Mouse (Mus musculus): ENCODE measurements around the gene Gm42906. TPM values are rescaled to one million over a fixed set of nuclear protein-coding genes. Genes with fewer than 3 reads are reported as not detected.

Gene Gm42906
- polyA plus RNA-seq, 1 experiment from 2014 or later = 0.38 TPM

DNA sequence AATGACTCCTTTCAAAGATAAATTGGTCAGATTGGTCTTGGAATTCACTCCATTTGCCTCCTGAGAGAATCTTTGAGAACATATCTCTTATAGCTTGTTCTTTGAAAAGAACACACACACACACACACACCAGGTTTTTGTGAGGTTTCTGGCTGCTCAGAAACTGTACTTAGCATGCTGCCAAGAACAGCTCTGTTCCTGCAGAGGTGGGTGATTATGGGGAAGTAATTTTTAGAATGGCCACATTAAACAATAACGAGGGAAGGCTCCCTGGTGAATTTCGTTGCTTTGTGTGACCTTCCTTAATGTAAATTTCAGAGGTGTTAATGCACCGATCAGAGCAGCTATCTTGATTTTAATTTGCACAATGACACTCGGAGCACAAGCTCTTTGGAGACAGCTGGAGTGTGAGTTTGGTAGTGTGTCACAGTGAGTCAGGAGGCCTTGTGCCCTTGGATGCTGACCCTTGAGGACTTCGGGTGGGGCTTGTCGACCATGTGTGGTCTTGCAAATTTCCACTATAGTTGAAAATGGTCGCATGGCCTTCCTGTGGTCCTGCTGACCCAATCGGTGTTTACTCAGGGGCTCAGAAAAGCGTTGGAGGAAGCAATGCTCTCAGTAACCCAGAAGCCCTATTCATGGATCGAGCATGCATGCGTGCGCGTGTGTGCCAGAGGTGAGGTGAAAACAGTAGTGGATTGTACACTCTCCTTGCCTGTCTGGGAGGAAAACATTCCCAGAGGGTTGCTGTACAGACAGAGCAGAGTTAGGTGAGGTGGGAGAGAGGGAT is 407.7 kb downstream of the Gm42906 start:
- H3K9ac ChIP-seq = no peak overlapping the region
- WGBS = 66% methylated on average over 13 of the region's 13 CpGs
- no peak overlapping the region for H3K27ac ChIP-seq
- peaks cover 11% of the 10 kb centered on the region for H3K4me1 ChIP-seq (replicated peaks)
- H3K36me3 ChIP-seq = no peaks in the 10 kb centered on the region
- H3K9me3 ChIP-seq (replicated peaks) = no peaks in the 10 kb centered on the region
- H3K27me3 ChIP-seq = no peaks in the 10 kb centered on the region
- peak overlapping the region; percentile 26; the same call in 1 of the 2 replicates for H3K4me2 ChIP-seq
- H3K4me3 ChIP-seq = no peak overlapping the region
- ATAC-seq (replicated peaks; ENCODE audit: insufficient number of reproducible peaks, insufficient read depth, low FRiP score, low read depth) = no peak

DNA sequence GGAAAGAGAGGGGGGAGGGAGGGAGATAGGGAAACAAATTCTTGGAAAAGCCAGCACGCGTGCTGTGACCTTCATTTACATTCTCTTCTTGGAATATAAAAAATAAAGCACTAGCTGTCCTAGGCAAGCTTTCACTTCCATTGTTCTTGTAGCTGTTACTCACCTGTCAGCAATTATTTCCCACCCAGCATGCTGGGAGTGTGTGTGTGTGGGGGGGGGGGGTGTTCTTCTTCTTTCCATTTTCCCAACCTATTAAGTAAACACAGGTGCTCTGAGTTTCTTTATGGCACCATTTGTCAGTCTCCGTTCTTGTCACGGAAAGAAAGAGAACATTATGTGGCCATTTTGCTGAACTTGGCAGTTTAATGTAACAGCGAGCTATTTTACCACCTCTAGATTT is 409.0 kb downstream of the Gm42906 start:
- ATAC-seq (replicated peaks; ENCODE audit: insufficient number of reproducible peaks, insufficient read depth, low FRiP score, low read depth) = no peak
- H3K9ac ChIP-seq = no peak overlapping the region
- no peaks in the 10 kb centered on the region for H3K9me3 ChIP-seq (replicated peaks)
- H3K27me3 ChIP-seq = no peaks in the 10 kb centered on the region
- no peaks in the 10 kb centered on the region for H3K36me3 ChIP-seq
- no peak overlapping the region for H3K4me2 ChIP-seq
- H3K4me1 ChIP-seq (replicated peaks) = peaks cover 11% of the 10 kb centered on the region
- no peak overlapping the region for H3K4me3 ChIP-seq
- WGBS = 67% methylated on average over 5 of the region's 5 CpGs
- no peak overlapping the region for H3K27ac ChIP-seq

DNA sequence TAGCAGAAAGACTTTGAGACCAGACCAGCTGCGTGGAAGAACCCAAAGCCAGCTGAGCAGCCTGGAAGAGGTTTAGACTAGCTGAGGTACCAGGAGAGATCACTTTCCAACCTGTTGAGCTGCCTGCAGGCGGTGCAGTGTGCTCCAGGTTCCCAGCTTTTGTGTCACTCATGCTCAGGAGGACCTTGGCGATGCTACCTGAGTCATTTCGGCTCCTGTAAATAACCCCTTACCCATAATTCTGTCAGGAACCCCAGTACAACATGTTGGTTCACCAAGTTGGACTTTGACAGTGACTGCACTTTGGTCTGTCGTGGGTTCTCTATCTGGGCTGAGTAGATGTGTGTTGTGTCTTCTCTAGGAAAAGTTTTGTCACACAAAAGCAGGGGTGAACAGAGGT is 409.5 kb downstream of the Gm42906 start:
- Histone ChIP-seq H3K36me3 (no peaks in the 10 kb centered on the region), H3K4me1 (replicated peaks) (peaks cover 9% of the 10 kb centered on the region), H3K27ac (no peak overlapping the region), H3K9me3 (replicated peaks) (no peaks in the 10 kb centered on the region), H3K27me3 (no peaks in the 10 kb centered on the region), H3K4me3 (no peak overlapping the region), H3K9ac (no peak overlapping the region), H3K4me2 (no peak overlapping the region)
- WGBS = 79% methylated on average over 5 of the region's 5 CpGs
- no peak for ATAC-seq (replicated peaks; ENCODE audit: insufficient number of reproducible peaks, insufficient read depth, low FRiP score, low read depth)

Other genes with a start within 250 kb of the Gm42906 start
- 3.9 and 6.8 TPM in 2 replicates for gene Stard13, start 194.3 kb downstream of the Gm42906 start, polyA plus RNA-seq (2015; fragmentation: Nextera tagmentation; extraction: Ambion mirVana)
- gene Vmn2r18, start 177.9 kb upstream of the Gm42906 start, polyA plus RNA-seq (2015; fragmentation: Nextera tagmentation; extraction: Ambion mirVana) = not detected in 2 replicates
- 38.7 and 48.3 TPM in 2 replicates for gene Rfc3, start 223.1 kb upstream of the Gm42906 start, polyA plus RNA-seq (2015; fragmentation: Nextera tagmentation; extraction: Ambion mirVana)

Data from heart, embryonic 15.5 days (tissue).